Mouse (Mus musculus): ENCODE measurements around the gene Kiz. TPM values are rescaled to one million over a fixed set of nuclear protein-coding genes. Genes with fewer than 3 reads are reported as not detected.

Kiz gene
- total and polyA plus RNA-seq, 3 experiments: 8.2 to 13.1 TPM; not detected in 1

DNA sequence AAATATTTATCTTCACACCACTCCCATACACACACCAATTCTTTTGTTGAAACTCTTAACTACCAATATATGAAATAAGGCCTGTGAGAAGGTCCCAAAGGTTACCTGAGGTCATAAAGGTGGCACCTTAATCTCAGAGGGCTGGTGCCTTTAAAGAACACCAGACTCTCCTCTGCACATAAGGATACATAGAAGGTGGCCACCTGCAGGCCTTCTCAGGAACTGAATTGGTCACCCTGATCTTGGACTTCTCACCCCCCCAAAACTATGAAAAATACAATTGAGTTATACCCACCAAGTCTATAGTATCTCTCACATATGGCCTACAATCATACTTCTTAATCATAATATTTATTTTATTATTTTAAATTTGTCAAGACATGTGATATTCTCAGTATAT lies 43.3 kb downstream of the Kiz start:
- H3K27me3 ChIP-seq (ENCODE audit: control insufficient read depth in 1 of 2, insufficient read depth in 2 of 2, low read length in 2 of 2): no peaks in the 10 kb centered on the region
- peak; percentile 28 for DNase-seq (ENCODE audit: low read depth, low spot score)
- H3K9ac ChIP-seq (ENCODE audit: control insufficient read depth, low read depth, low read length, poor library complexity, severe bottlenecking): no peak overlapping the region
- no peaks in the 10 kb centered on the region for H3K79me2 ChIP-seq (ENCODE audit: control insufficient read depth, insufficient read depth, low read length, poor library complexity)
- H3K4me3 ChIP-seq (ENCODE audit: control insufficient read depth in 1 of 2, insufficient read depth in 1 of 2, low read depth in 2 of 2, low read length in 2 of 2): no peak overlapping the region
- H3K9me3 ChIP-seq (replicated peaks; ENCODE audit: insufficient read depth, low read length): no peaks in the 10 kb centered on the region
- TF ChIP-seq RCOR1 (IDR thresholded peaks at IDR 0.05; ENCODE audit: low read depth, low read length) (no peak), CHD2 (IDR thresholded peaks at IDR 0.05; ENCODE audit: low read length) (no peak), TBP (IDR thresholded peaks at IDR 0.05; ENCODE audit: low read depth, low read length) (no peak), CTCF (IDR thresholded peaks at IDR 0.05 in 2 of 3, conservative IDR thresholded peaks at IDR 0.05 in 1 of 3; ENCODE audit: control insufficient read depth in 1 of 3, insufficient read depth in 1 of 3, low read depth in 2 of 3, low read length in 3 of 3, poor library complexity in 1 of 3, severe bottlenecking in 1 of 3) (peak; percentile 28 to 52 (median 34); a peak in 4 of 6 replicates), CHD1 (IDR thresholded peaks at IDR 0.05; ENCODE audit: low read depth, low read length) (no peak), MEF2A (IDR thresholded peaks at IDR 0.05; ENCODE audit: extremely low read depth, insufficient replicate concordance, low read depth, low read length, poor library complexity, severe bottlenecking) (no peak), GATA1 (IDR thresholded peaks at IDR 0.05; ENCODE audit: low read depth, low read length) (no peak), POLR2A (IDR thresholded peaks at IDR 0.05; ENCODE audit: control insufficient read depth in 1 of 2, insufficient read depth in 1 of 2, low read depth in 1 of 2, low read length in 2 of 2, poor library complexity in 1 of 2) (no peak), BHLHE40 (IDR thresholded peaks at IDR 0.05; ENCODE audit: borderline replicate concordance, low read depth, low read length) (no peak), MAFK (IDR thresholded peaks at IDR 0.05; ENCODE audit: borderline replicate concordance, low read depth, low read length) (no peak), EP300 (IDR thresholded peaks at IDR 0.05; ENCODE audit: low read depth in 1 of 2, low read length in 2 of 2) (no peak), SMC3 (IDR thresholded peaks at IDR 0.05; ENCODE audit: low read depth, low read length) (peak; percentile 61), NRF1 (IDR thresholded peaks at IDR 0.05; ENCODE audit: insufficient read depth, low read depth, low read length, poor library complexity, severe bottlenecking) (no peak), MYC (IDR thresholded peaks at IDR 0.05; ENCODE audit: low read depth, low read length) (no peak), ZC3H11A (IDR thresholded peaks at IDR 0.05; ENCODE audit: low read depth, low read length) (no peak), E2F4 (IDR thresholded peaks at IDR 0.05; ENCODE audit: borderline replicate concordance, low read depth, low read length) (no peak), RAD21 (IDR thresholded peaks at IDR 0.05; ENCODE audit: low read depth, low read length) (peak; percentile 30), HCFC1 (IDR thresholded peaks at IDR 0.05; ENCODE audit: low read depth, low read length) (no peak), USF1 (IDR thresholded peaks at IDR 0.05; ENCODE audit: low read depth, low read length) (no peak), MYB (IDR thresholded peaks at IDR 0.05; ENCODE audit: low read depth, low read length) (no peak), MAX (IDR thresholded peaks at IDR 0.05; ENCODE audit: low read length) (no peak), JUND (IDR thresholded peaks at IDR 0.05; ENCODE audit: low read depth, low read length) (no peak), ZKSCAN1 (IDR thresholded peaks at IDR 0.05; ENCODE audit: low read depth, low read length) (no peak), MAZ (IDR thresholded peaks at IDR 0.05; ENCODE audit: low read depth, low read length) (no peak), USF2 (IDR thresholded peaks at IDR 0.05; ENCODE audit: borderline replicate concordance in 1 of 2, insufficient read depth in 1 of 2, low read depth in 1 of 2, low read length in 2 of 2) (no peak)
- no peaks in the 10 kb centered on the region for H3K4me1 ChIP-seq (ENCODE audit: control insufficient read depth in 1 of 2, insufficient read depth in 2 of 2, low read length in 2 of 2)
- H3K27ac ChIP-seq (ENCODE audit: control insufficient read depth, low read depth, low read length): no peak overlapping the region
- H3K36me3 ChIP-seq (ENCODE audit: control insufficient read depth in 1 of 2, insufficient read depth in 2 of 2, low read length in 2 of 2): no peaks in the 10 kb centered on the region

Measured in MEL (cell line).